Mouse (Mus musculus) pancreas, adult 10 weeks (tissue): ENCODE results near the gene Caskin1. TPM values are rescaled to one million over a fixed set of nuclear protein-coding genes. Genes with fewer than 3 reads are reported as not detected.

ENCODE experiments used
- polyA plus RNA-seq: library from polyadenylated mRNA; stranded (reverse); fragments of 350-450 nt; fragmentation: Illumina TruSeq; extraction: RNeasy Lipid Tissue Mini Kit (QIAGEN cat#74804); gene quantifications from one replicate; pipeline ENCODE4 v1.2.3, GENCODE M21; 2015; ENCODE audit warnings: low read depth, low replicate concordance; ENCODE audit not compliant: insufficient read depth

The Caskin1 gene
- polyA plus RNA-seq, result 0.26 TPM

DNA sequence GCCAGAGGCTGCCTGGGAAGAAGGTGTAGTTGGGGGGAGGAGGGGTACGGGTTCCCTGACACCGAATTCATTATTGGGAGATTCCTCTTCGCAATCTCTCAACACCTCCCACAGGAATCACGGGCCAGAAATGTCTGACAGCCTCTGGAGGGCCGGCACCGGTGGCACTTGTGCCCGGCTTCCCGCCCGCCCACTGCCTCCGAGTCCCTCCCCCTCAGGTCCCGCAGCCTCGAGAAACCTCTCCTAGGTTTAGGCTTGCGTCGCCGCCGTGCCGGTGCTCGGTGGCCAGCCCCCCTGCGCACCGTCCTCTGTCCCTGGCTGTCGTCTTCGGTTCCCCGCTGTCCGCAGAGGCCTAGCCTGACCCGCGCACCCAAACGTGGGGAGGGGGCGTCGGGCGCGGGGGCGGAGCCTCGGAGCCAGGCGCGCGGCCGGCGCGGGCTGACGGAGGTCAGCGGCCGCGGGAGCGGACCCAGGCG is at the start of gene Caskin1:
TSS of gene Caskin1 (plus strand) at position 416 of the 476 bp plus-strand sequence.

DNA sequence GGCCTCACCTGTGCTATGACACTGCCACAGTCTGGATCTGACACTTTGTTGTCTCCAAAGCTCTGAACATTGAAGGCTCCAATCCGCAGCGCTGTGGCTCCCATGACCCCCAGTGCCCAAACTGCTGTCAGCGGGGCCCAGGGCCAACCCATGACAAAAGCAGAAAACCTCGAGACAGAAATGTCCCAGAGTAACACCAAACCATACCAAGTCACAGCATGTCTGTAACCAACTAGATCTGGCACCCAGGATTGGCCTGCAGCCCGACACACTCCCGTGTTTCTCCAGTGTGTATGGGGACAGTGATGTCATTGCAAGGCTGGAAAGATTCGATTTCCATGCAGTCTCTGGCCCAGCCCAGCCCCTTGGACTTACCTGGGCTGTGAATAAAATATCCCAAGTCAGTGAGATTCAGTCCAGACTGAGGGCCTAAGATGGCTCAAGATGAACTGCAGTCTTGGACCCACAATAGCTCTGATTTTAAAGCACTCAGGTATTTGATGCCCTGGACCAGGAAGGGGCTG is 45.7 kb upstream of the Caskin1 start, which contains the start of gene Dnase1l2:
TSS of gene Dnase1l2 (minus strand) at position 474 of the 524 bp plus-strand sequence.

DNA sequence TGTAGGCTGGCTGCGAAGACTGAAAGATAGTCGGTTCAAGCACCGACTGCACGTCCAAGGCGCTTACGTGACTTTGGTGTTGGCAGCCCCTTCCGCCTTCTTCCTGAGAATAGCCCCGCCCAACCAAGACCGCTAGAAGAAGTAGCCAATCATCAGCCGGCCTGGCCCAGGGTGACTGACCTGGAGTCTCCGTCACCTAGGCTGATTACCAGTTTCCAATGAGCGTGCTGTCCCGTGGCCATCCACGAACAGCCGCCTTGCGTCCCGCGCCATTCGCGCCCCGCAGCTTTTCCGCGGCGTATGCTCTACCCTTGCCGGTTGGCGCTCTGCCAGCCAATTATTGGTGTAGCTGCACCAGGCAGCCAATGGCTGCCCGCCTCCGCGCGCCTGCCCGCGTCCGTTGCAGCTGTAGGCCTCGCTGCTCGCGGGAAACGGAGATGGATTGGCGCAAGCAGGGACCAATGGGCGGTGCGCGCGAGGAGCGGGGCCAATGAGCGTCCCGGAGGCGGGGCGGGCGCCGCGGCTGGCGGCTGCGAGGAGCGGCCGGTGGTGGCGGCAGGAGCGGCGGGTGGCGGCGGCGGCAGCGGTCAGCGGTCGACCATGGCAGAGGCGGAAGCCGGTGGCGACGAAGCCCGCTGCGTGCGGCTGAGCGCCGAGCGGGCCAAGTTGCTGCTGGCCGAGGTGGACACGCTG is 18.3 kb upstream of the Caskin1 start, which contains the start of the genes E4f1 and Pgp:
TSS of gene E4f1 (minus strand) at position 404 of the 693 bp plus-strand sequence.
TSS of gene Pgp (plus strand) at position 483 of the 693 bp plus-strand sequence.

DNA sequence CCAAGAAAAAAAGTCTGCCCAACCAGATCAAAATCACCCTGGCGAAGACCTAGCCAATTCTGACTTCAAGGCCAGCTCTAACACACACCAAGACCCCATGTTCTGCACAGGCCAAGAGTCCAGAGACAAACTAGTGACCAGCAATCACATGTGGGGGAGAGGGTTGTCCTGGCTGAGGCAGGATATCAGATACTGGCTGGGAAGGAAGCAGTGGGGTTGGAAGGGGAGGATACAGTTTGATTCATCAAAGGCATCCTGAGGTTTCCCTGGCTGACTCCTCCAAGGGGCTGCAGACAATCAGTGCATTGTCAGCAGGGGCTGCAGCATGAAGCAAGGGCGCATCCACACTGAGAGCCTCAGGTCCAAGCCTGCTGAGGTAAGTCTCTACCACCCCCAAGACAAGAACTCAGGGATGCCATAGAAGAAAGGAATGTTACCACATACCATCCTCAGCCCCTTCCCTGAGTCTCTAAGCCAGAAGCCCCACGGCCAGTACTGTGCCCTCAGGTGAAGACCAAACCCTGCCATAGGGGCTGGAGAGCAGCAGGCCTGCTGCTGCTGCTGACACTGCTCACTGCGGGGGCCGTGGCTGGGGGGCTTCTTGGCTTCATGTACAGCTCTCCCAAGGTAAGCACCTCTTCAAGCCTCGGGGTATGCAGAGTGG is 14.7 kb upstream of the Caskin1 start, which contains the start of gene Bricd5:
TSS of gene Bricd5 (plus strand) at position 273 of the 664 bp plus-strand sequence.

DNA sequence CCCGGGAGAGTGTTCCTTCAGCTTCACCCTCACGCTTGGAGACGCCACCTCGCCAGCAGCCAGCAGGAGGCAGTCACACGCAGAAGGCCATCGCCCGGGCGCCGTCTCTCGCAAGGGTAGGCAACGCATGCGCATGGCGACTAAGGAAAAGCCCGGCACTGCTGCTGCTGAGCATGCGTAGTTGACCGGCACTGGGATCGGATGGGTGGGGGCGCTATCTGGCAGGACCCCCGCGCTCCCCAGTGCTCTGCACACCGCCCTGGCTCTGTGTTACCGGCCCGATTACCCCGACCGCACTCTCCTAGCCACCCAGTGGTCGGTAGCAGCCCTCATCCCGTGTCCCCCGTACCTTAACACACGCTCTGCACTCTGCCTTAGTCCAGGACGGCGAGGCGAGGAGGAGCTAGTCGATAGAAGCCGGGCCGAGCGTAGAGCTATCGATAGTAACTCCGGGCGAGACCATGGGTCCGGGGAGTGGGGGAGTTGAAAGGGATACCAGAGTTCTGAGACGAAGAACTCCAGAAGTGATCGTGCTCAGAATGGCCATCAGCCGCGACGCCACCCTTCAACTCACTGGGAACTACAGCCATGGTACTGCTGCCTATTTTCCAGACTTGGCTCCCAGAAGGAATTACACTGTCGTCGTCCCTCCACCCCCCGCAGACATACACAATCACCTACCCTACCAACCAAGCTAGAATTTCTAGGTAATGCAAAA is 9.6 kb upstream of the Caskin1 start, which contains the start of gene Mlst8:
TSS of gene Mlst8 (minus strand) at position 416 of the 718 bp plus-strand sequence.

DNA sequence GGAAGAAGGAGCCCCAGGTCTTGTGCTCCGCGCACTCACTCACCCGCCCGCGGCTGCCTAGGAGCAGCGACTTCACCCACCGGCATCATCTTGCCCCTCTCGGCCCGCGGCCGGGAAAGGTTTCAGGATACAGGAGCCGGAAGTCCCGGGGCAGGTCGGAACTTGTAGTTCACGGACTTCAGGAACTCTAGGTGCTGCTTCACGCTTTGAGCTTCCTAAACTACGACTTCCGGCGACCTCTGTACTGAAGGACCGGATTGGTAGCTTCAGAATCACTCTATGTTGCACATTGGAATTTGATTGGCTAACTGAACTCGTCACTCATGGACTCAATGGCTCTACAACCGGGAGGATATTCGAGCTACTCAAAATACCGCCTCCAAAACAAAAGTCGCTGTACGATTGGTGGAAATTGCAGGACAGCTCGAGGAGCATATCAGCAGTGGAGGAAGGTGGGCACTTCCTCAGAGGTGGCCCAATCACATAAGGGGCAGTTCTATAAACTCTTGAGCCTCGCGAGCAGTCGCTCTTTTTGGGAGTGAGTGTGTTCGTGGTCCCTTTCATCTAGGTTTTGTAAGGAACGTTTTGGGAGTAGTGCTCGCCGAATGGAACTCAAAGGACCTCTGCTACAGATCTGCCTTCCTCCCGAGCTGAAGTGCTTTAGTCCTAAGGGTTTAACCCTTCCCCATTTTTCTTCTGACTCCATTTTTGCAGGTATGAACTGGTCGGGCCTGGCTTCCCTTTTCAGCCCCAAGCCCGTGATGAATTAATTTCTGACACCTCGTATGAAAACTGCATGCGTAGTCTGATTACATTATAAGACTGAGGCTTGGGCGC is 39.5 kb downstream of the Caskin1 start, which contains the start of gene Traf7:
TSS of gene Traf7 (minus strand) at position 216 of the 837 bp plus-strand sequence.

DNA sequence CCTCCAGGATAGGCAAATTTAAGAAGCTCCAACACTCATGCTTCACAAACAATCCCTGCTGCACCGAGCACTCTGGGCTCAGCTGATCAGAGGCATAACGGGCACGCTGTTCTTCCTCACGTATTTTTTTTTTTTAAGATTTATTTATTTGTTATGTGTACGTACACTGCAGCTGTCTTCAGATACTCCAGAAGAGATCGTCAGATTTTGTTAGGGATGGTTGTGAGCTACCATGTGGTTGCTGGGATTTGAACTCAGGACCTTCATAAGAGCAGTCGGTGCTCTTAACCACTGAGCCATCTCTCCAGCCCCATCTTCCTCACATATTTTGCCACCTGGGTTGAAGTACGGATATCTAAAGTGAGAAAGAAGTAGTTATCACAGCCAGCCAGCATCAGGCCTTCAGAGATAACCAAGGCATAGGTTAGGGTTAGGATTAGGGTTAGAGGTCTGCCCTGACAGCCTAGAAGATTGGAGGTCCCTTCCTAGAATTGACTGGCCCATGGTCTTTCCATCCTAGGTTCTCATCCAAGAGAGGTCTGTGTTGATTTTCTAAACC is 45.8 kb downstream of the Caskin1 start, which contains the start of gene Rab26:
TSS of gene Rab26 (minus strand) at position 51 of the 559 bp plus-strand sequence.

DNA sequence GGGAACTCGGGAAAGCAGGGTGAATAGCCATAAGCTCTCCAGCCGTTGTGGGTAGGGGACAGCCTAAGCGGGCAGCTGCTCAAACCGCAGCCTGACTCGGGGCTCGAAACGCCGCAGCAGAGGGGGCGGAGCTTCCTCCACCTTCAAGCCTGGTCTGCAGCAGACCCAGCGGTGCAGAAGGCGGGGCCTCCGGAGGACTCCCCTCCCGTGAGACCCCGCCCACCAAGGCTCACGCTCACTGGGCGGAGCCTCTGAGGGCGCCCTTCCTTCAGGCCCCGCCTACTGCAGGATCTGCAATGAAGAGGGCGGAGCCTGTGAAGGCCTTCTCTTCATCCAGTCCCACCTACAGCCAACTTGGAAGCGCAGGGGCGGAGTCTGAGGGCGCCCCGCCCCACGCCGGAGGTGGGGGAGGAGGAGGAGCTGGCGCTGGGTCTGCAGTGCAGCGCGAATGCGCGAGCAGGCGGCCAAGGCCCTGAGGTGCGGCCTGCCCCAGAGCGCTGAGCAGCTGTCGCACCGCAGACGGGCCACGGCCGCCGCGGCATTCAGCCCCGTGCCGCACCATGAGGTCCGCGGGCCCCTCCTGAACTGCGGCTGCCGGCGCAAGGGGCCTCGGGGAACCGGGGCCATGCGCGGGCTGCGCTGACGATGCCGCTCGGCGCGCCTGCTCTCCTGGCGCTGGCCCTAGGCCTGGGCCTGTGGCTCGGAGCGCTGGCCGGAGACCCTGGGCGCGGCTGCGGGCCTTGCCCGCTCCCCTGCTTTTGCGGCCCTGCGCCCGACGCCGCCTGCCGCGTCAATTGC is 61.4 kb downstream of the Caskin1 start, which contains the start of gene Pkd1:
TSS of gene Pkd1 (plus strand) at position 217 of the 798 bp plus-strand sequence.

Other genes starting within 250 kb of the Caskin1 start
- not detected for gene Ccnf, start 237.1 kb upstream of the Caskin1 start, polyA plus RNA-seq
- not detected for gene Abca17, start 137.5 kb upstream of the Caskin1 start, polyA plus RNA-seq
- 7.3 TPM for gene Abca3, start 136.7 kb upstream of the Caskin1 start, polyA plus RNA-seq
- gene Rnps1, start 74.0 kb upstream of the Caskin1 start, polyA plus RNA-seq, result 19.0 TPM
- 17.2 TPM for gene Eci1, start 62.0 kb upstream of the Caskin1 start, polyA plus RNA-seq
- 1.9 TPM for gene Dnase1l2, start 45.5 kb upstream of the Caskin1 start, polyA plus RNA-seq
- 22.8 TPM for gene E4f1, start 18.3 kb upstream of the Caskin1 start, polyA plus RNA-seq
- 5.2 TPM for gene Pgp, start 18.2 kb upstream of the Caskin1 start, polyA plus RNA-seq
- not detected for gene Bricd5, start 14.7 kb upstream of the Caskin1 start, polyA plus RNA-seq
- gene Mlst8, start 9.5 kb upstream of the Caskin1 start, polyA plus RNA-seq, result 3.5 TPM
- 28.2 TPM for gene Traf7, start 39.3 kb downstream of the Caskin1 start, polyA plus RNA-seq
- 35.0 TPM for gene Rab26, start 45.6 kb downstream of the Caskin1 start, polyA plus RNA-seq
- gene Pkd1, start 61.2 kb downstream of the Caskin1 start, polyA plus RNA-seq, result 26.9 TPM
- 50.0 TPM for gene Tsc2, start 144.0 kb downstream of the Caskin1 start, polyA plus RNA-seq
- gene Nthl1, start 144.1 kb downstream of the Caskin1 start, polyA plus RNA-seq, result 3.5 TPM
- 48.3 TPM for gene Slc9a3r2, start 161.7 kb downstream of the Caskin1 start, polyA plus RNA-seq
- gene Npw, start 169.9 kb downstream of the Caskin1 start, polyA plus RNA-seq, result 1.6 TPM
- gene Zfp598, start 181.1 kb downstream of the Caskin1 start, polyA plus RNA-seq, result 21.6 TPM
- 0.44 TPM for gene Syngr3, start 201.4 kb downstream of the Caskin1 start, polyA plus RNA-seq
- 10.7 TPM for gene Gfer, start 207.6 kb downstream of the Caskin1 start, polyA plus RNA-seq
- gene Noxo1, start 207.6 kb downstream of the Caskin1 start, polyA plus RNA-seq, result 1.6 TPM
- gene Tbl3, start 219.1 kb downstream of the Caskin1 start, polyA plus RNA-seq, result 6.0 TPM
- not detected for gene Rnf151, start 229.5 kb downstream of the Caskin1 start, polyA plus RNA-seq
- 538 TPM for gene Rps2, start 229.5 kb downstream of the Caskin1 start, polyA plus RNA-seq
- gene Ndufb10, start 235.9 kb downstream of the Caskin1 start, polyA plus RNA-seq, result 66.2 TPM
- not detected for gene Rpl3l, start 239.2 kb downstream of the Caskin1 start, polyA plus RNA-seq
- gene Msrb1, start 248.0 kb downstream of the Caskin1 start, polyA plus RNA-seq, result 68.8 TPM